Mouse (Mus musculus) liver, postnatal 0 days (tissue): ENCODE results near the gene Phldb1. TPM values are rescaled to one million over a fixed set of nuclear protein-coding genes. Genes with fewer than 3 reads are reported as not detected.

ENCODE experiments used
- ATAC-seq: fragments of 200-750 bp; cut with Nextera tagmentation; 2 replicates; pipeline ENCODE4 v1.8.0; 2017; ENCODE audit warnings: mild to moderate bottlenecking, moderate library complexity
- DNase-seq: peaks from one replicate; pipeline ENCODE4 v3.0.0-alpha.2; 2016
- H3K27ac ChIP-seq: fragments of 300-500 bp; sonication (generic); 2 replicates; pipeline ENCODE4 v1.5.1; 2014; ENCODE audit warnings: antibody characterized with exemption, moderate library complexity, mild to moderate bottlenecking, low read depth
- H3K27me3 ChIP-seq: fragments of 300-500 bp; sonication (generic); 2 replicates; pipeline ENCODE4 v1.6.1; 2014; ENCODE audit warnings: low read length, control low read depth, mixed read lengths; ENCODE audit not compliant: insufficient read depth
- H3K36me3 ChIP-seq: fragments of 300-500 bp; sonication (generic); replicated peaks from 2 replicates; pipeline ENCODE4 v1.6.1; 2014; ENCODE audit warnings: mild to moderate bottlenecking, control low read depth, low read length, moderate library complexity, mixed read lengths; ENCODE audit not compliant: insufficient read depth
- H3K4me1 ChIP-seq: fragments of 300-500 bp; sonication (generic); 2 replicates; pipeline ENCODE4 v1.6.1; 2014; ENCODE audit warnings: antibody characterized with exemption, mild to moderate bottlenecking, control low read depth; ENCODE audit not compliant: insufficient read depth
- H3K4me2 ChIP-seq: fragments of 300-500 bp; sonication (generic); 2 replicates; pipeline ENCODE4 v1.6.1; 2014; ENCODE audit warnings: low read depth, mild to moderate bottlenecking, low read length, moderate library complexity, mixed read lengths
- H3K4me3 ChIP-seq: fragments of 300-500 bp; sonication (generic); 2 replicates; pipeline ENCODE4 v1.5.1; 2014; ENCODE audit warnings: low read depth, low read length
- H3K9ac ChIP-seq: fragments of 300-500 bp; sonication (generic); replicated peaks from 2 replicates; pipeline ENCODE4 v1.6.1; 2014; ENCODE audit warnings: mild to moderate bottlenecking, moderate library complexity
- H3K9me3 ChIP-seq: fragments of 300-500 bp; sonication (generic); 2 replicates; pipeline ENCODE4 v1.6.1; 2016; ENCODE audit warnings: mild to moderate bottlenecking, control low read depth, low read length, mixed read lengths
- CTCF ChIP-seq: sonication (generic); IDR thresholded peaks from 2 replicates; pipeline ENCODE4 v1.5.1; 2016; ENCODE audit warnings: antibody characterized with exemption, low read depth
- EP300 ChIP-seq: IDR thresholded peaks from 2 replicates; pipeline ENCODE4 v1.6.1; 2016; ENCODE audit warnings: antibody characterized with exemption, low read depth, mild to moderate bottlenecking
- WGBS: fragments of 180-500 bp; shearing (Covaris S2); extraction: QIAGEN DNeasy Blood & Tissue Kit; methylation state at CpG from one replicate; pipeline ENCODE4 v1.1.7; 2014; ENCODE audit not compliant: insufficient replicate concordance; 5-methylcytosine and 5-hydroxymethylcytosine counted together
- polyA plus RNA-seq: library from polyadenylated mRNA; unstranded; fragments of >200 nt; fragmentation: Nextera tagmentation; extraction: Ambion mirVana; gene quantifications from 2 replicates; pipeline ENCODE4 v1.2.1, GENCODE M21; 2015

Phldb1 gene
- polyA plus RNA-seq, 1 experiment from 2014 or later = 2.2 TPM

DNA sequence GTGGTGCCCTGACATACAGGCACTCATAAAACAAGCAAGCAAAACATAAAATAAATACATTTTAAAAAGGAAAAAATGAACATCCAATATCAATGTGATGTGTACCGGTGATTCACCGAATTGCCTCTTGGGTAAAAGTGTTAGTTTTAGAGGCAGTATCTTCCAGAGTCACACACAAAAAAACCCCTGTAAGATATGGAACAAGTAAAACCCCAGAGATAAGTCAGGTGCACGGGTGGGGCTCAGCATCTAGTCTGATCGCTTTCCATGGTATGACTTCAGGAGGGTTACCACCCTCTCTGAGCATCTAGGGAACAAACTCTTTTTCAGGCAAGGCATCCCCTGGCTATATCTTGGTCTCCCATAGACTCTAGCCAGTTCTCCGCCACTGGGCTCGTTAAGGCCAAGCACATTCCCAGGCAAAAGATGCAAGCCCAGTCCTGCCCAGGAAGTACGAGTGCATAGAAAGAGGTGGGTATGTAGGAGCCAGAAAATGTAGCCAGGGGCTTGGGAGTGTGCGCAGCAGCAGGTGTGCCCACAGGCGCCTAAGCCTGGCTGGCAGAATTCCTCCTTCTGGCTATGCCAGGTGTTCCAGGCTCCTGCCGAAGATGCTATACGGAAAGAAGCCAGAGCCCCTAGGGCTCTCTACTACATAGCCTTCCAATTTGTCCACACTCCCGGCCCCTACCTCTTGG is 15.9 kb downstream of the Phldb1 start:
- Histone ChIP-seq H3K9me3 (no peaks in the 10 kb centered on the region), H3K27ac (no peak overlapping the region), H3K4me1 (peaks cover 12% of the 10 kb centered on the region), H3K4me2 (no peak overlapping the region), H3K9ac (no peak overlapping the region), H3K36me3 (no peaks in the 10 kb centered on the region), H3K4me3 (no peak overlapping the region), H3K27me3 (no peaks in the 10 kb centered on the region; the same call in 1 of the 2 replicates)
- DNase-seq = no peak
- WGBS = 72% methylated on average over 12 of the region's 12 CpGs
- TF ChIP-seq CTCF (no peak), EP300 (no peak)
- ATAC-seq = no peak

- no peak for TF ChIP-seq EP300
- no peak for TF ChIP-seq CTCF
- no peak overlapping the region for H3K27ac ChIP-seq
- no peaks in the 10 kb centered on the region; the same call in 1 of the 2 replicates for H3K27me3 ChIP-seq
- H3K4me1 ChIP-seq = peaks cover 12% of the 10 kb centered on the region
- no peak overlapping the region for H3K4me2 ChIP-seq
- no peaks in the 10 kb centered on the region for H3K36me3 ChIP-seq
- DNase-seq (no peak), ATAC-seq (no peak)
- no peak overlapping the region for H3K9ac ChIP-seq
- 70% methylated on average over 10 of the region's 10 CpGs for WGBS
- H3K9me3 ChIP-seq = no peaks in the 10 kb centered on the region
- no peak overlapping the region for H3K4me3 ChIP-seq
These were observed 17.2 kb downstream of the Phldb1 start for GRCm38 (mm10) chr9:44717822-44718242.

DNA sequence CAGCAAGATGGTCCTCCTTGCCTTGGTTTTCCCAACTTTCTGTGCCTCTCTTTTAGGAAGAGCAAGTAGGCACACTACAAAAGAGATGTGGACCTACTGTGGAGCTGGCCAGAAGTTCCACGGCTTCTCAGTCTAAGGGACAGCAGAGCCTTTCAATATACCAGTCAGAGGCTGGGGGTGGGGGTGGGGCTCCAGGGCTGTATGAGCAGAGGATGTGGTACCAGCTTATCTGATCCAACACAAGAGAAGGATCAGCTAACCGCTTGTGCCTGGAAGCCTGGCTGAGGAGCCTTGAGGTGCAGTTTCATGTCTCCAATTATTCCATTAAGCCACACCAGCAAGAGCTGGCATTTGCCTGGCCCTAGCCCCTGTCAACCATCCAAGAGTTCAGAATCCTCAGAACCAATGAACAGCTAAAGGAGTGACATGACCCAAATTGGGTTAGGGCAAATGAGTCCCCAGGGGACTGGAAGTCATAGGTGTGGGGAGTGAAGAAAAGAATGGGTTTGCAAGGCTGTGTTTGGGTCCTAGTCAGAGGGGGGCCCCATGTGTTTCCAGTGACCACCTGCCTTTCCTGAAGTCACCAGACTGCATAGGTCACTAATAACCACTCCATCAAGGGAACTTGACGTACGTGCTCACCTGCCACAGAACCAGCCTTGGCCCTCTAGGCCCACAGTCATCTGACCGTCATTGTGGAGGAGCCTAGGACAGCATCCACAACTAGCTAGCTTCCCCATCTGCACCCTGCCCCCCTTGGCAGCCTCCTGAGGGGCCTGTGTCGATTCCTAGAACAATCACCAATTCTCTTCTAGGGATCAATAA is 17.8 kb downstream of the Phldb1 start:
- H3K4me2 ChIP-seq = no peak overlapping the region
- TF ChIP-seq EP300 (no peak), CTCF (no peak)
- H3K4me1 ChIP-seq = peaks cover 12% of the 10 kb centered on the region
- no peaks in the 10 kb centered on the region for H3K9me3 ChIP-seq
- H3K27me3 ChIP-seq = no peaks in the 10 kb centered on the region; the same call in 1 of the 2 replicates
- DNase-seq (no peak), ATAC-seq (no peak)
- H3K9ac ChIP-seq = no peak overlapping the region
- H3K27ac ChIP-seq = no peak overlapping the region
- no peaks in the 10 kb centered on the region for H3K36me3 ChIP-seq
- no peak overlapping the region for H3K4me3 ChIP-seq
- WGBS = 70% methylated on average over 6 of the region's 6 CpGs

DNA sequence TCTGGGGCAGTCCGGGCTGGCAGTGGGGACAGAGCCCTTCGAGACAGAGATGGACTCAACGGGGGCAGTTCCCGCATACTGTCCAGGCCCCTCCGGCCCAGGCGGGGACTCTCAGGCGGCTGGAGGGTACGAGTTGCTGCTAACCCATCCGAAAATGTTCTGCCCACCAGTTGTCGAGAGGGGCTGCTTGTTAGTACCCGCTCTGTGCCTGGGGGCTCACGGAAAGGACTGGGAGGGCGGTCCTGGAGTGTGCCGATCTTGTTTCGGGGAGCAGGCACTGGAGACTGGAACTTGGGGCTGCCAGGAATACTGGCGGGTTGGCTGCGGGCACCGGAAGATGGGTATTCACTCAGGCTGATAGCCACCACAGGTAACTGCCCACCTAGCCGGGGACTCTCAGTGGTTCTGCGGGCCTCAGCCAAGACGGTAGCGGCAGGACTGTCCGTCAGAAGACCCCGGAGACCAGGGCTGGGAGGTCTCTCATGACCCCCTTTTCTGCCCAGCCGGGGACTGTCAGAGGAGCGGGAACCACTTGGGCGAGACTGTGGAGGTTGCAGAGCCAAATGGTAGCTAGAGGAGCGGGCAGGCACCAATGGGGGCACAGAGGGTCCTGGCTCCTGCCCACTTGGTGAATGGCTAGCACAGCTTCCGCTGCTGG is 19.2 kb downstream of the Phldb1 start:
- Histone ChIP-seq H3K9me3 (no peaks in the 10 kb centered on the region), H3K36me3 (0 out of 2 replicates have a peak, but pooled peaks cover 3% of the 10 kb centered on the region), H3K9ac (no peak overlapping the region), H3K4me2 (no peak overlapping the region), H3K27me3 (no peaks in the 10 kb centered on the region; the same call in 1 of the 2 replicates), H3K27ac (no peak overlapping the region), H3K4me3 (no peak overlapping the region), H3K4me1 (peaks cover 7% of the 10 kb centered on the region)
- no peak for ATAC-seq
- 88% methylated on average over 29 of the region's 29 CpGs for WGBS
- no peak for DNase-seq
- no peak for TF ChIP-seq EP300
- no peak for TF ChIP-seq CTCF

- Histone ChIP-seq H3K27me3 (no peaks in the 10 kb centered on the region), H3K4me2 (no peak overlapping the region), H3K27ac (no peak overlapping the region), H3K4me1 (no peaks in the 10 kb centered on the region; the same call in 1 of the 2 replicates), H3K4me3 (no peak overlapping the region), H3K9ac (no peak overlapping the region), H3K9me3 (no peaks in the 10 kb centered on the region), H3K36me3 (0 out of 2 replicates have a peak, but pooled peaks cover 3% of the 10 kb centered on the region)
- DNase-seq = no peak
- no peak for TF ChIP-seq CTCF
- TF ChIP-seq EP300 = no peak
- WGBS = 86% methylated on average over 15 of the region's 17 CpGs
- no peak for ATAC-seq
These were observed 19.9 kb downstream of the Phldb1 start for GRCm38 (mm10) chr9:44715109-44715508.

DNA sequence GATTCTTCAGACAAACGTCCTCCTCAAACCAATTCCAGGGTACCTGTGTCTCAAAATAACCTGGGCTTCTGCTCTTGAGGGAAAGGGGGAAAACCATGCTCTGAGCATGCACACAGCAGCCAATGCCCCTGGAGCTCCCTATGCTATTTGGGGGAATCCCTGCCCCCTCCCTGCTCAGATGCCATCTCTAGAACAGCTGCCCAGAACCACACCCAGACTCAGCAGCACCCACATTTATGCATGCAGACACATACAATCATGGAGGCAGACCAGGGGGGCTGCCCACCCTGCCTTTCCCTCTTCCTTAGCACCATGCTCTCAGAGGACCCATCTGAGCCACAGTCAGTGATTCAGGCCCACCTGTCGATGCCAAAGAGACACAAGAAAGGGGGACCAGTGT is 21.4 kb downstream of the Phldb1 start:
- Histone ChIP-seq H3K27me3 (no peaks in the 10 kb centered on the region), H3K4me3 (no peak overlapping the region), H3K4me1 (peaks cover 2% of the 10 kb centered on the region; the same call in 1 of the 2 replicates), H3K36me3 (0 out of 2 replicates have a peak, but pooled peaks cover 3% of the 10 kb centered on the region), H3K4me2 (no peak overlapping the region), H3K9me3 (no peaks in the 10 kb centered on the region), H3K27ac (no peak overlapping the region), H3K9ac (no peak overlapping the region)
- ATAC-seq (no peak), DNase-seq (no peak)
- TF ChIP-seq CTCF = no peak
- TF ChIP-seq EP300 = no peak
- 54% methylated on average over 2 of the region's 2 CpGs for WGBS
